Mouse (Mus musculus) testis, adult 2 months (tissue): ENCODE measurements around the gene Col5a1.

Source experiments
- CTCF ChIP-seq: fragments of 200-500 bp; IDR thresholded peaks from 2 replicates; pipeline ENCODE4 v1.5.1; 2012; ENCODE audit warnings: low read depth, mild to moderate bottlenecking, inconsistent platforms, low read length, moderate library complexity; ENCODE audit not compliant: control insufficient read depth, insufficient read depth, insufficient replicate concordance
- POLR2A ChIP-seq: fragments of 200-500 bp; IDR thresholded peaks from 2 replicates; pipeline ENCODE4 v1.6.1; 2012; ENCODE audit warnings: low read depth, mild to moderate bottlenecking, inconsistent platforms, low read length, moderate library complexity; ENCODE audit not compliant: control insufficient read depth

DNA sequence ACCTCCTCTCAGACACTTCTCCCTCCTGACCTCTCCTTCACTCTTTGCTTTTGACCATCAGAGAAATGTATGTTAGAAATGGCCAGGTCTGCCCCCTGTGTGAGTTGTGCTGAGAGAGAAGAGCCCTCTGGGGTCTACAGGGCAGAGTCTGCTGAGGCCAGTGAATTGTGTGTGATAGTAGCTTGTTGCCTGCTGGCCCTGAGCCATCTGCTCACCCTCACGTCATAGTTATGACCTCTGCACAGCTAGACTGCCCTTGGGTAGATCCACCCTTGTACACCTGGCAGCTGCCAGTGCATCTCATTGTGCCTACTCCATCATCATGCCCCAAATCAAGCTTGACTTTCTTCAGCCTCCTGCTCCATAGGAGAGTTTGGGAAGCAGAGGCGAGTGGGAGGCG is 114.4 kb downstream of the Col5a1 start:
- TF ChIP-seq CTCF (no peak), POLR2A (no peak)
